Mouse (Mus musculus) CD4-positive, CD25-positive, alpha-beta regulatory T cell, adult 4 months (primary cell): ENCODE data around the gene Dab2ip. TPM values are rescaled to one million over a fixed set of nuclear protein-coding genes. Genes with fewer than 3 reads are reported as not detected.

Experiments used
- ATAC-seq: one replicate; pipeline ENCODE4 v1.8.0; 2017
- polyA plus RNA-seq, 2 experiments: library from polyadenylated mRNA; unstranded; fragments of 100-300 nt; shearing (Covaris generic); gene quantifications; one replicate each; pipeline ENCODE4 v1.2.1; 2017

Gene Dab2ip
- polyA plus RNA-seq, 2 experiments from 2014 or later, result 0.30 to 0.53 TPM

DNA sequence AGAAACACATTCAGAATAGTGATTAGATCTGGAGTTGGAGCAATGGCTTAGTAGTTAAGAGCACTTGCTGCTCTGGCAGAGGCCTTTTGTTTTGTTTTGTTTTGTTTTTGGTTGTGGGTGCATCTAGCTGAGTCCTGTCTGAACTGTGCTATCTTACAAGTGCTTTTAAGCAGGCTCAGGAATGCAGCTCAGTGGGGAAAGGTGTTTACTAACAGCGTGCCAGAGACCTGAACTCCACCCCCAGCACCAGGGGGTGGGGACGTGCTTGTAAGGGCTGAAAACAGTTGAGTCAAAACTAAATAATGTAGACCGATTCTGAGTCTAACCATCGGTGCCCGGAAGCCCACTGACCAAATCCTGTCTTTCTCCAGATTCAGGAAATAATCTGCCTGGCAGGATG lies 37.7 kb downstream of the Dab2ip start:
- no peak for ATAC-seq

DNA sequence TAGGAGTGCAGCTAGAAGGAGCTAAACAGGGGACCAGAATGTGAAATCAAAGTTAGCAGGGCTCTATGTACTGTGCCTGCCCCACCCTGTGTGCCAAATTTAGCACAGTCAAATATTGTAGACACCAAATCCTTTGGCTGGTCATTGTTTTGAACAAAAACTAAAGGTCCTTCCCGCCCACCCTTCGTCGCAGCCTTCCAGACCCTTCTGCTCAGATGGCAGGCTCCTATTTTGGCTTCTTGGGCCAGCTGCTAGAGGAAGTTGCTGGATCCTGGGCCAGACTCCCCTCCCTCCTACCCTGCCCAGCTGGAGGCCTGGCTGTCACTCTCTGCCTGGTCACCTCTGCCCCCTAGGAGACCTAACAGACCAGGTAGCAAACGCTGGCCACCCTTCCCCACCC lies 38.7 kb downstream of the Dab2ip start:
- ATAC-seq, result no peak

DNA sequence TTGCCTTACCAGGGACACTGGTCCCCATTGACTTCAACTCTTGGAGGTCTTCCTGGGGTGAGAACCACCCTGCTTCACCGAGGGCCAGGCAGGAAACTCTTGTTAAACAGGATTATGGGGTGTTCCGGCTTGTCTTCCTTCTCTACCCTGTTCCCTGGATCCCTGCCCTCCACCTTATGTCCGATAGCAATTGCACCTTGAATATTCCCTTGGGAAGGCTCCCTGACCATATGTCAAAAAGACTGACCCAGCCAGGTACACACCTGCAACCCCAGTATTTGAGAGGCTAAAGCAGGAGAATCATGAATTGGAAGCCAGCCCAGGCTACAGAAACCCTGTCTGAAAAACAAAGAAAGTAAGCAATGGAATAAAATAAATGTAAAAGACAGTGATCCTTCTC lies 40.8 kb downstream of the Dab2ip start:
- no peak for ATAC-seq

DNA sequence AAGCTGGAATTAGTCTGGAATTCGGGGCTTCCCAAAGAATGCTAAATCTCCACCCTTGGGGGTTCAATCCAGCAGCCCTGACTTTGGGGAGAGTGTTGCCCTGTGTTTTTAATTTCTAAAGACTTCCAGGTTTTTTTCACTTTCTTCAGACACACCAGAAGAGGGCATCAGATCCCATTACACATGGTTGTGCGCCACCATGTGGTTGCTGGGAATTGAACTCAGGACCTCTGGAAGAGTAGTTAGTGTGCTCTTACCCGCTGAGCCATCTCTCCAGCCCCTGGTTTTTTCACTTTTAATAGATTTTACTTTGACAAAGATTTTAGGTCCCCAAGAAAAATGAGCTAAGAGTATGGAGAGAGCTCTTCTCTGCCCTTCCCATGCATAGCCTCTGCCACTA lies 43.6 kb downstream of the Dab2ip start:
- ATAC-seq, result no peak

DNA sequence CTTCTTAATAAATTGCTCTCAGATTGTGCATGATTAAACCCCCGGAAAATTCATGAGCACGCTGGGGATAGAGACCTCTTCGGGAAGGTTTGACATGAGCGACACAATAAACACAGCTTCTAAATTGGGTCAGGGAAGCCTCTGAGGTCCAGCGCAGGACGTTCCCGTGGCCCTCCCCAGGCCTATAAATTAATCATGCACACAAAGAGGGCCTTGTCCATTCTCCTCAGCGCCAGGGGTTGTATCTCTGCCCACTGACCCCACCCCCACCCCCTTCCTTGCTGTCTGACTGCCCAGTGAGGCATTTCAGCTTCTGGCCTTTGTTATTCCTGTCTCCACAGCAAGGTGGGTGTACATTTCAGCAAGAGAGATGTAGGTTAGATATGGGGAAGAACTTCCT lies 49.4 kb downstream of the Dab2ip start:
- no peak for ATAC-seq

DNA sequence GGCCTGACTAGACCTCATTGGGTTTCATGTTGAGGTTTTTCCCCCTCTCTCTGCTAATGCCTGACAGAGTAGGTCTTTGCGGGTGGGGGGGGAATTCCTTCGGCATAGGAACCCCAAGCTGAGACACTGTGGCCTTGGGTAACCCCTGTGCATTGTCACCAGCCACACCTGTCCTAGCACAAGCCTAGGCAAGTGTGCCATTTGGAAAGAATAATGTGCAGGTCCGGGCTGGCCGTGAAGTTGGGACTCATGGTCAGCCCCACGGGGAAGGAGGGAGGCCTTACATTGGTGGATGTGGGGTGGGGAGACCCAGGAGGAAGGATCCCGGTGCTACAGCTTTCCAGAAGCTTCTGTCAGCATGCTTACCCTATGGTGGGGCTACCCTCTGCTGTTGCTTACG lies 50.8 kb downstream of the Dab2ip start:
- ATAC-seq, result no peak

DNA sequence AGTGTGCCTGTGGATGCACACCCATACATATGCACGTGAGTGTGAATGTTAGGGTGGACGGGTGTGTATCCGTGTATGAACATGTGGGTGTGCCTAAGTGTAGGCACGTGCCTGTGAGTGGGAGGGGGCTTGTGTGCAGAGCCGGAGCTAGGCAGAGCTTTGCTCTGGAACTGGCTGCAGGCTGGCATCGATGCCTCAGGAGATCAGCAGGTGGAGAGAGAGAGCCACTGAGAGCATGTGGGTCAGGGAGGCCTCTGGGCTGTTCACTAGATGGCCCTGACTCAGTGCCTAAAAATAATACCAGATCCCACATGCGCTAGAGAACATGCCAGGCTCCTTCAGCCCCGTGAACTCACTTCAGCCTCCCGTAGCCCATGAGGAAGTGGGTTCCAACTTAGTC lies 51.3 kb downstream of the Dab2ip start:
- no peak for ATAC-seq

DNA sequence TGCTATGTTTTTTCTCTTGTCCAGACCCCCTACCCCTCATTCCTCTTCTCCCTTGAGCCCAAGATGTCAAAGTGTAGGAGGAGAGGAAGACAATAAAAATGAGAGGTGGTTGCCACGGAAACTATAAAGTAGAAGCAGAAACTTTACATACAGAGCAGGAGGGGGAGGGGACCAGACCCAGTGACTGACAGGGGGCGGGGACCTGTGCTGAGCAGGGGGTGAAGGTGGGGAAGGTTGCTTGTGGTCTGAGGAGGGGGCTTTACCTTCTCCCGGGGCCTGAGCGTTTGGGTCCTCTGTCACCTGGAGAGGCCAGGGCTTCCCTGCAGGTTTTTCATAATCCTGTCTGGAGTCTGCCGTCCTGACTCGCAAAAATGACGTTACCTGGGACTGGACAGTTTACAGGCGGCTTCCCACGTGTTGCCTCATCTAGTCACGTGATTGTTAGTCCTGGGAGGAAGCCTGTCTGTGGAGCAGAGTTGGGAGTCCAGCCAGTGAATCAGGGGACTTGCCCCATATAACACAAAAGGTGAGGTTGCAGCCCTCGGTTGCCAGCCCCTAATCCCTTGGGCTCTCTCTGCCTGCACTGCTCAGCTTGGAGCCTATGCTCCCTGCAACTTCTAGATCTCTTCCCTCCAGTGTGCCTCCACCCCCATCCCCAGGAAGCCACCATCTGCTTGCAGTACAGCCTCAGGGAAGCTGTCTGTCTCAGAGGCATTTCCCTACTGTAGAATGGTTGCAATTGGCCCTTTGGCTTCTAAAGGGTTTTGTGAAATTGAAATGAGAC lies 52.3 kb downstream of the Dab2ip start:
- ATAC-seq, result no peak

DNA sequence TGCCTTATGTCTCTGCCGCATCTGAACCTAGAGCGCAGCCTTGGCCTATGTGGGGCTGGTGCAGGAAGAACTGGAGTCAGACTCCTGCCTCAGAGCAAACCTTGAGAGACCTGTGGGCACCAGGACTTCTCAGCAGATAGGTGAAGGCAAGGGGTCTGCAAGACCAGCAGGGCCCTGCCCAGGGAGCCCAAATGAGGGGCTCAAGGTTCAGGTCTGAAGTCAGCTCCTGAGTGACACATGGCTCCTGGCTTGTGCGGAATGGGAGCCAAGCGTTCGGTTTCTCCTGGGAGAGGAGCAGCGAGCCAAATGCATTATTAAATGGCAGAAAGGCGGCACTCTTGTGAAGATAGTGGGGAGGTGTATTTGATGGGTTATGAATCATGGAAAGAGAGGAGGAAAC lies 52.9 kb downstream of the Dab2ip start:
- ATAC-seq, result no peak

DNA sequence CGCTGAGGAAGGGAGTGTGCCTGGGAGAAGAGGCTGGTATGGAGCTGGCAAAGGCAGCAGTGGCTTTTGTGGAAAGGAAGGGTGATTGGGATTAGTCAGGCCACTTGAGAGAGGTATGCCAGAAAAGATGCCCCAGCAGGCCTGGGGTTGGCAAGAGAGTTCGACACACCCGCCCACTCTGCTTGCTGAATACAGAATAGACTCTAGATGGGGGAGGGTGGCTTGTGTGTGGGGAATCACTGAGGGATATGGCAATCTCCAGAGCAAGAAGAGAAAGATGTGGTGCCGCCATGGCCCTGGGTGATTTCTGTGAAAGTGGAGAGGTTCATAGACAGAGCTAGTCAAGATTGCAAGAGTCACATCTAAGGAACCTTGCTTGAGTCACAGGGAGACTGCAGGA lies 53.6 kb downstream of the Dab2ip start:
- no peak for ATAC-seq

DNA sequence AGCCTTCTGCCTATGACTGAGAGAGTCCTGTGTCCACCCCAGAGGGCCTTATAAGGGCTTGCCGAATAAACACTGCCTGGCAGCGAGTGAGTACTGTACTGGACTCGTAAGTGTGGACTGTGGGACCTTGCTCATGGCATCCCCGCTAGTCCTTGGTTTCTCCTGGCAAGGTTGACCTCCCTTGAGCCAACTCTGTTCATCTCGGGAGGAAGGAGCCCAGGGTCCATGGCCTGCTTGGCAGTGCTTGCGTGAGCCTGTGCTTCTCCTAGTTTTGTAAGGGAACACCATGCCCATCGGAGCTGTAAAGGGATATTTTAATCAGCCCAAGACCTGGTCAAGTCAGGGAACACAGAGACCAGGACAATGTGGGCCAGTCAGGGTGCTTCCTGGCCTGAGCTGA lies 54.2 kb downstream of the Dab2ip start:
- no peak for ATAC-seq

DNA sequence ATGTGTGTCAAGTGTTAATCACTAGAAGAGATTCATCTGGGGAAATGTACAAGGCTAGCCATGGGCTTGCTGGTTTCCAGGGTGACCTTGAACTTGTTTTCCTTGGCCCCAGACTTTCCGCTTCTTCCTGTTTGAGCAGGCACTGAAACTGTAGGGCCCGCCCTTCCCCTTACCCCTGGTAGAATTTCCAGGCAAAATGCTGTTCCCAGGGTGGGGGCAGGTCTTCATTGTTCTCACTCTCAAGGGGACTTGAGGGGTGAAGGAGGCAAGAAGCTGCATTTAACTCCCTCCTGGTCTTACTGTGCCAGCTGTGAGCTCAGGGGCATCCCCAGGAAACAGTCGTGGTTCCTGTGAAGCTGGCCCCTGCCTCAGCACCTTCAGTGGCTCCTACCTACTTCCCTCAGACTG lies 55.9 kb downstream of the Dab2ip start:
- ATAC-seq, result no peak

DNA sequence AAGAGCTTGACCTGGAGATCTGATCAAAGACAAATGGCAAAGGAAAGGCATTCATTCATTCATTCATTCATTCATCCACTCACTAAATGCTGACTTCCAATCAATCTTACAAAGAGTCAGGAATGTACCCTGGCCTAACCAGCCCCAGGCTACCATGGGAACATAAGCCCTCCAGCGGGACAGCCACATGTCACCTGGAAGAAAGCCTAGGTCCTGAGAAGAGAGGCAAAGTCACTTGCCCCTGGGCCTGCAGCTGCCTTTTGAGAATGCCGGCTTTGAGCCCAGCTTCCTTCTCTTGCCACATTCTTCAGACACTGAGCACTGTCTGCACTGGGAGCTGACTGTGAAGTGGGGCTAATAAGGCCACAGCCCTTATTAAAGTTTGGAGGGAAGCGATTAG lies 56.3 kb downstream of the Dab2ip start:
- no peak for ATAC-seq

DNA sequence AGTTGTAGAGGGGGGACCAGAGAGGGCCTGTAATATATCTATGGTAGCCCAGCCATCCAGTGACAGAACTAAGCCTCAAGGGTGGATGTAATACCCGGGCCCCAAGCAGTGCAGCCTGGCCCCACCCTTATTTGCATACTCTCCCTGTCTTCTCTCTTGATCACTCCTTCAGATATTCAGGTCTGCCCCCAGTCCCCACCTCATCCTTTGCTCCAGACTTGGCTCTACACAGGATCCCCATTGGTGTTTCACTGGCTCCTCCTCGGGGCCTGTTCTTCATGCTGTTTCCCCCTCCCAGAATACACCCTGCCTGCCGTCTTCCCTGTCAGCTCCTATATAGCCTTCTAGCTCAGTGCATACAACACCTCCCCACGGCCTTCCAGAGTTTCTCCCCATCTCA lies 57.3 kb downstream of the Dab2ip start:
- ATAC-seq, result no peak

DNA sequence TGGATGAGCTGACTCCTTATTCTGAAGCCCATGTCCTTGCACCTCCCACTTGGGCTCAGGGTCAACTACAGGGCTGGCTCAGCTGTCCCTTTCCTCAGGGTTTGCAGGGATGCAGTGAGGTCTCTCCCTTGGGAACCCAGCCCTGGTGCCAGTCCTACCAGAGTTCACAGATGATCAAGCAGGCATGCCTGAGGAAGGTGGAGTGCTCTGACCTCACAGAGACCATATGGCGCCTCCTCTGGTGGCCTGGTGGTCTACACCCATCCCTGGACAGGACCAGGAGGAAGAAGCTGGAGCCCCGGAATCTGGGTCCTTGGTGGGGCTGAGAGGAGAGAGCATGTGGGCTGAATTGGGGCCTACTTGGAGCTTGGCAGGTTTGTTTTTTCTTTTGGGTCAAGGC lies 57.9 kb downstream of the Dab2ip start:
- no peak for ATAC-seq

DNA sequence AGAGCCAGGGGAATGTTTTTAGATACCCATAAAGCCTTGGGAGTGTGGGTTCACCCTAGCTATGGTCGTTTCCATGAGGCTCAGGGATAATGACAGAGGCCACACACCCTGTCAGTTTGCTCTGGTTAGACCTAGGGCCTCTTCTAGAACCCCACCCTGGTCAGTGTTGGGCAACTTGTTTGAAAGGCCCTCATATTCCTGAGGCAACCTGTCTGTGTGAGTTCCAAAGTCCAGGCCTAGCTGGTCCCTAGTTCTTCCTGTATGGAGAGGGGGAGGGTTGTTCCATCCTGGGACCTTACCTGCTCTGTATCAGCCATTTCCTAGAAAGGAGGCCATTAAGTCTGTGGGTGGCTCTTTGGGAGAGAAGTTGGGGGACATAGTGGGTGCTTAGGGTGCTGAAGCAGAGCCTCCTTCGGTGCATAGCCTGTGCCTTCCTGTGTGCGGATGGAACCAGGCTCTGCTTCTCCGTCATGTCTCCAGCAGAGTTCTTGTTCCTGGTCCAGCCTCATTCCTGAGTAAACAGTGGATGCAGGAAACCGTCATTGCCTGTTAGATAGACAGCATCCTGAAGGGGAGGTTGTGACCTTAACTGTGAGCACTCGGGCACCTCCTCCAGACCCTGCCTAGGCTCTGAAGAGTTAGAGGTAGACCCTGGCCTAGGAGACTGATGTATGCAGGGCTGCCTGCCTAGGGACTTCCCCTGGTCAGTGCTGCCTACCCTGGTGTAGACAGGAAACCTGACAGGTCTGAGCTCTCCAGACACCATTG lies 59.0 kb downstream of the Dab2ip start:
- ATAC-seq, result no peak

DNA sequence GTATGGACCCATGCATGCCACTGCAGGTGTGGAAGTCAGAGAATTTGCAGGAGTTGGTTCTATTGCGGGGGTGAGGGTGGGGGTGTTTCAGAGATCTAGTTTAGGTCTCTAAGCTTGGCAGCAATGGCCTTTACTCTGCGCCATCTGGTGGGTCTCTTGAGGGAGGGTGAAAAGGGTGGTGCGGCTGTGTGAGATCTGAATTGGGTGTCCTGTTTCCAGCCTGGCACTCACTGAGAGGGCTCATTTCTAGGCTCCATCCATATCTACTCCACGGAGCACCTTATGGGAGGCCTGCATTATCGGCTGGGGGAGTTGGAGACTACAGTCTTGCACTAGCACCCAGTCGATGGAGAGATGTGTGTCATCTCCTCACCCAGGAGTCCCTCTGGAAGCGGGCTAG lies 60.9 kb downstream of the Dab2ip start:
- ATAC-seq, result no peak

DNA sequence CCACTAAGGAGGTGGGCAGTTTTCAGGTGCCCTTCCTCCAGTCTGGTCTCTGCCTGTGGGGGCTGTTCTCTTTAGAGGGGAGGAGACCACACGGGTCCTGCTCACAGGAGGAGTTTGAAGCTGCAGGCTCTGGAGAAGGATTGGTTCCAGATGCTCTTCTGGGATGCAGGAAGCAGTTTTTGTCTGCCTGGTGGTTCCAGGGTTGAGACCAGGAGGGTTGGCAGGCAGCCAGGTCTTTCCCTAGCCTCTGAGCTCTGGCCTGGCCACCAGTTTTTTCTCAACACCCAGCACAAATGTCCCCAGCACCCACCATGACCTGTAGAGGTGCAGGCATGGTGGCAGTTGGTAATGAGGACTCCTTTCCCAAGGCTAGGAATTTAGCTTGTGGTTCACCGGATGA lies 61.5 kb downstream of the Dab2ip start:
- ATAC-seq, result no peak

DNA sequence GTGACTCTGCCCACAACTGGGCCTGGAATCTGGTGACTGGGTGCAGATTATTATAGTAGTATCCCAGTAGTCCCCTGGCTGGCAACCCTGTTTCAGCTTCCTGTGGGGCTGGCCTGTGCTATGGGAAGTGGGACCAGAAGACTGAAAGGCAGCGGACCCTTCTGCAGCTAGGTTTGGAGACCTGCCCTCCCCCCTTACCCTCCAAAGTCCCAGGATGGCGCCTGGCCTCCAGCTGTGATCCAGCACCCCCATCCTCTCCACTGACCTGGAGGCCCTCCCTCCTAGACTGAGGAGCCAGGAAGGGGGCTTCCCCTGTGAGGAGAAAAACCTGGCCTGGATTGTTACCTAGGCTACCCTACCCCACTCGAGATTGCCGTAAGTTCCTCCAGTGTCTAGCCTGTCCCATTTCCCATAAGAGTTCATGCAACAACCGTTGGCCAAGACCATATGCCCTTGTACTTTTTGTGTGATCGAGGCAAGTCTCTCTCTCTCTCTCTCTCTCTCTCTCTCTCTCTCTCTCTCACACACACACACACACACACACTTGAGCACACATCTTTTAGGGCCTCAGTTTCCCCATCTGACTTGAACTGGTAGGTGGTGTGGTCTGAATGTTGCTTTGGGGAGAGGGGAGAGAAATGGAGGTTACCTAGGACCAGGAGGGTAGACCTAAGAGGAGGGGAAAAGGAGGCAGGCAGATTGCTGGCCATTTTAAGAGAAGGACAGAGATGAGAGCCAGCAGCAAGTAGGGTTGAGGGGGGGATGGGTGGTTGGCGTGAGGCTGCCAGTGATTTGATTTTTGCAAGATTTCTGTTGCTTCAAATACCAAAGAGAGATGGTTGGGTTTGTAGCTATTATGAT lies 62.5 kb downstream of the Dab2ip start:
- ATAC-seq, result no peak

DNA sequence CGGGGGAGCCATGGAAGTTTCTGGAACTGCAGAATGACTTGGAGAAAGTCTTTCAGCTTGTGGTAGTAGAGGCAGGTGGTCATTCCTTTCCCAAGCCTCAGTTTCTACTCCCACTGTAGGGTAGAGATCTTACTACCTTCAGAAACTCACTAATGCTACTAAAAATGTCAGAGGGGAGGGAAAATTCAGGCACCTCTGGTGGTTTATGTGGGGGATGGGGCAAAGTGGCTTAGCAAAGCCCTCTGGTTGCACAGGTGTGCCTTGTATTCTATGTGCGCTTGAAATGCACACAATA lies 63.1 kb downstream of the Dab2ip start:
- no peak for ATAC-seq

DNA sequence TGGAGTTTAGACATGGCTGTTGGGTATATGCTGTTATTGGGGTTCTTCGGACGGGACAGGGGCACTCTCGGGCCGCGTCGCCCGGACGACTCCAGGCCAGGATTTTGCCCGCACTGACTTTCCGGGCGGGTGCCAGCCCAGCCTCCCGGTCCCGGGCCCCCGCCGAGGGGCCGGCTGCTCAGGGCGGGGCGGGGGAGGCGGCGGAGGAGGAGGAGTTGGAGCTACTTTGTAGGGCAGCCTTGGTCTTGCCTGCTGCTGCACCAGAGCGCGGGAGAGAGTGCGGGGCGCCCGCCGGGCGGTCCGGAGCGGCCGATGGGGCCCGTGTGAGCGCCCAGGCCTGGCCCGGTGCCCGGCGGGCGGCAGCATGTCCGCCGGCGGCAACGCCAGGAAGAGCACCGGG lies 63.7 kb downstream of the Dab2ip start:
- no peak for ATAC-seq

DNA sequence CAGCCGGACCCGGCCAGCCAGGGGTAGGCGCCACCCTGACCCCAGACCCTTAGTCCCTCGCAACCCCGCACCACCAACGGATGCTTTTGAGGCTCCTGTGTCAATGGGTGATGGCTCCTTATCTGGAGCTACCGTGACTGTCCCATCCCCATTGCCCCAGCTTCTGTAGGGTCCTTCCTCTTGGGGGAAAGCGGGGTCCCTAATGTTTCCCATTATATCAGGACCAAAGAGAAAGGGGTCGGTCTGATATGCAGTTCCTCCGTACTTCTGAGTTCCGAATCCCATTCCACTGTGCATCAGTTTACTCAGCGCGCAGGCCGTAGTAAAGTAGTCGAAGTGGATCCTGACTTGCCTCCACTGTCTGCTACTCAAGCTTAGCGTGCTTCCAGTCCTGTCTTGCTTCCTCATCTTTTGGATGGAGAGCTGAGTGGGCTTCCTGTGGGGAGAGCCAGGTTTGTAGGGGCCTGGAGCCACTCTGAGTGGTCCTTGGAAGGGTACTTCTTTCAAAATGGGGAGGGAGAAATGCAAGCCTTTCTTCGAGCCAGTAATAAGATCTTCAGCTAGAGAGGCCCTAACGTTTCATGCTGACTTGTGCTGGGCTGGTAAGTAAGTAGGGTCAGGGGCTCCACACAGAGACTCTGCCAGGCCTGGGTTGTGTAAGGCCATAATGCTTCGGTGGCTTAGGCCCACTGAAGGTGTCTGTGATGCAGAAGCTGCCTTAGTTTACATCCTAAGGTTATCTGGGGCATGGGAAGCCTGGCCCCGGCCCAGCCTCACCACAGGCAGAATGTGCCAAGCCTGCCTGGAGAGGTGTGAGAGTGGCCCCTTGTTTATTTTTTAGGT lies 64.4 kb downstream of the Dab2ip start:
- no peak for ATAC-seq

DNA sequence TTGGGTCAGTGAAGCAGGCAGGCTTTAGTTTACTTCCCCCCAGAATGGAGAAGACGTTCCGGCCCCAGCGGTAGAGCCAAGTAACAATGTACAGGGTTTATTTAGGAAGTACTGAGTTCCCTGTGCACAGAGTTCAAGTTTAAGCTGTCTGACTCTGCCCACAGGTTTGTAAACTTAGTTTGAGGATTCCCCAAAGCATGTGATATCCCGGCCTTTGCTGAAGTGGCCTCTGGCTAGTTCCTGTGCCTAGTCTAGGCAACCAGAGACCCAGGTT lies 65.0 kb downstream of the Dab2ip start:
- no peak for ATAC-seq
